Mouse (Mus musculus) midbrain, embryonic 15.5 days (tissue): ENCODE results near the gene Mcm2. TPM values are rescaled to one million over a fixed set of nuclear protein-coding genes. Genes with fewer than 3 reads are reported as not detected.

Experiments
- ATAC-seq: fragments of 200-750 bp; cut with Nextera tagmentation; replicated peaks from 2 replicates; pipeline ENCODE4 v1.8.0; 2017; ENCODE audit warnings: moderate TSS enrichment
- H3K27ac ChIP-seq: fragments of 300-500 bp; sonication (generic); 2 replicates; pipeline ENCODE4 v1.5.1; 2015; ENCODE audit warnings: mild to moderate bottlenecking, inconsistent platforms
- H3K27me3 ChIP-seq: fragments of 300-500 bp; sonication (generic); replicated peaks from 2 replicates; pipeline ENCODE4 v1.6.1; 2015; ENCODE audit warnings: inconsistent platforms
- H3K36me3 ChIP-seq: fragments of 300-500 bp; sonication (generic); replicated peaks from 2 replicates; pipeline ENCODE4 v1.6.1; 2015; ENCODE audit warnings: inconsistent platforms
- H3K4me1 ChIP-seq: fragments of 300-500 bp; sonication (generic); 2 replicates; pipeline ENCODE4 v1.6.1; 2015; ENCODE audit warnings: inconsistent platforms
- H3K4me2 ChIP-seq: fragments of 300-500 bp; sonication (generic); 2 replicates; pipeline ENCODE4 v1.6.1; 2015; ENCODE audit warnings: inconsistent platforms, mild to moderate bottlenecking, moderate library complexity
- H3K4me3 ChIP-seq: fragments of 300-500 bp; sonication (generic); 2 replicates; pipeline ENCODE4 v1.5.1; 2015; ENCODE audit warnings: mild to moderate bottlenecking, inconsistent platforms
- H3K9ac ChIP-seq: fragments of 300-500 bp; sonication (generic); 2 replicates; pipeline ENCODE4 v1.6.1; 2015; ENCODE audit warnings: mild to moderate bottlenecking, inconsistent platforms
- H3K9me3 ChIP-seq: fragments of 300-500 bp; sonication (generic); 2 replicates; pipeline ENCODE4 v1.6.1; 2016; ENCODE audit warnings: inconsistent platforms
- WGBS: fragments of 180-500 bp; shearing (Covaris S2); methylation state at CpG from one replicate; pipeline ENCODE4 v1.1.7; 2015; ENCODE audit warnings: mixed read lengths; 5-methylcytosine and 5-hydroxymethylcytosine counted together
- polyA plus RNA-seq: library from polyadenylated mRNA; unstranded; fragments of >200 nt; fragmentation: Nextera tagmentation; extraction: Ambion mirVana; gene quantifications from 2 replicates; pipeline ENCODE4 v1.2.1, GENCODE M21; 2015

Mcm2 gene
- polyA plus RNA-seq, 1 experiment from 2014 or later: 24.7 TPM

GRCm38 (mm10) chr6:88901947-88902820 lies 3.6 kb upstream of the Mcm2 start, which contains the start of gene Tpra1:
Gene Tpra1, plus strand, starts transcription at chr6:88902251.
- Histone ChIP-seq H3K36me3 (no peaks in the 10 kb centered on the region), H3K27me3 (no peaks in the 10 kb centered on the region), H3K9me3 (no peaks in the 10 kb centered on the region), H3K27ac (peak within 1 kb of the TSS; percentile 88), H3K4me1 (peaks cover 42% of the 10 kb centered on the region), H3K4me3 (peak within 1 kb of the TSS; percentile 80), H3K9ac (peak within 1 kb of the TSS; percentile 77), H3K4me2 (peak within 1 kb of the TSS; percentile 93)
- peak; percentile 89 for ATAC-seq
- under 1% methylated on average over 66 of the region's 66 CpGs for WGBS

- Histone ChIP-seq H3K4me2 (peak overlapping the region; percentile 93), H3K27ac (peak overlapping the region; percentile 88), H3K9me3 (no peaks in the 10 kb centered on the region), H3K36me3 (no peaks in the 10 kb centered on the region), H3K4me3 (peak overlapping the region; percentile 80), H3K9ac (peak overlapping the region; percentile 48), H3K4me1 (peaks cover 39% of the 10 kb centered on the region), H3K27me3 (no peaks in the 10 kb centered on the region)
- peak; percentile 3 for ATAC-seq
- 6% methylated on average over 5 of the region's 5 CpGs for WGBS
Observed at GRCm38 (mm10) chr6:88901471-88901870, 2.9 kb upstream of the Mcm2 start.

GRCm38 (mm10) chr6:88899628-88900027 lies 1.0 kb upstream of the Mcm2 start:
- H3K27me3 ChIP-seq: no peaks in the 10 kb centered on the region
- 91% methylated on average over 2 of the region's 2 CpGs for WGBS

GRCm38 (mm10) chr6:88899086-88899485 lies 506 bp upstream of the Mcm2 start:
- no peaks in the 10 kb centered on the region for H3K36me3 ChIP-seq
- peaks cover 27% of the 10 kb centered on the region for H3K4me1 ChIP-seq
- peak overlapping the region; percentile 71 for H3K4me2 ChIP-seq
- H3K27me3 ChIP-seq: no peaks in the 10 kb centered on the region
- peak overlapping the region; percentile 49; the same call in 1 of the 2 replicates for H3K4me3 ChIP-seq
- WGBS: 56% methylated on average over 4 of the region's 4 CpGs
- H3K9ac ChIP-seq: no peak overlapping the region
- H3K27ac ChIP-seq: no peak overlapping the region
- H3K9me3 ChIP-seq: no peaks in the 10 kb centered on the region
- no peak for ATAC-seq

More at GRCm38 (mm10) chr6:88899628-88900027, 1.0 kb upstream of the Mcm2 start:
- no peaks in the 10 kb centered on the region for H3K36me3 ChIP-seq
- H3K4me3 ChIP-seq: no peak overlapping the region
- ATAC-seq: no peak
- no peak overlapping the region for H3K4me2 ChIP-seq
- no peak overlapping the region for H3K27ac ChIP-seq
- H3K9ac ChIP-seq: no peak overlapping the region
- H3K9me3 ChIP-seq: no peaks in the 10 kb centered on the region
- peaks cover 31% of the 10 kb centered on the region for H3K4me1 ChIP-seq

GRCm38 (mm10) chr6:88897246-88897645 lies 1.3 kb downstream of the Mcm2 start:
- 73% methylated on average over 7 of the region's 7 CpGs for WGBS
- Histone ChIP-seq H3K9ac (no peak overlapping the region), H3K4me1 (peaks cover 12% of the 10 kb centered on the region), H3K4me3 (no peak overlapping the region), H3K27ac (no peak overlapping the region), H3K27me3 (no peaks in the 10 kb centered on the region), H3K9me3 (no peaks in the 10 kb centered on the region), H3K36me3 (no peaks in the 10 kb centered on the region), H3K4me2 (peak overlapping the region; percentile 17; the same call in 1 of the 2 replicates)
- ATAC-seq: no peak

- Histone ChIP-seq H3K9ac (no peak overlapping the region), H3K36me3 (no peaks in the 10 kb centered on the region; the same call in 1 of the 2 replicates), H3K27ac (no peak overlapping the region), H3K4me2 (no peak overlapping the region), H3K9me3 (no peaks in the 10 kb centered on the region), H3K27me3 (no peaks in the 10 kb centered on the region), H3K4me3 (no peak overlapping the region), H3K4me1 (peaks cover 5% of the 10 kb centered on the region)
- no peak for ATAC-seq
- 82% methylated on average over 6 of the region's 6 CpGs for WGBS
Observed at GRCm38 (mm10) chr6:88895943-88896342, 2.6 kb downstream of the Mcm2 start.

GRCm38 (mm10) chr6:88893559-88893958 lies 5.0 kb downstream of the Mcm2 start:
- peaks cover 4% of the 10 kb centered on the region; the same call in 1 of the 2 replicates for H3K4me1 ChIP-seq
- H3K36me3 ChIP-seq: no peaks in the 10 kb centered on the region; the same call in 1 of the 2 replicates
- WGBS: 63% methylated on average over 5 of the region's 5 CpGs
- no peak overlapping the region for H3K4me2 ChIP-seq
- H3K27ac ChIP-seq: no peak overlapping the region
- no peaks in the 10 kb centered on the region for H3K9me3 ChIP-seq
- no peaks in the 10 kb centered on the region for H3K27me3 ChIP-seq
- ATAC-seq: no peak
- H3K9ac ChIP-seq: no peak overlapping the region
- no peak overlapping the region for H3K4me3 ChIP-seq

- no peak overlapping the region for H3K4me2 ChIP-seq
- 86% methylated on average over 7 of the region's 7 CpGs for WGBS
- H3K27me3 ChIP-seq: no peaks in the 10 kb centered on the region
- no peaks in the 10 kb centered on the region for H3K9me3 ChIP-seq
- no peak overlapping the region for H3K4me3 ChIP-seq
- H3K36me3 ChIP-seq: no peaks in the 10 kb centered on the region; the same call in 1 of the 2 replicates
- no peak overlapping the region for H3K9ac ChIP-seq
- no peaks in the 10 kb centered on the region for H3K4me1 ChIP-seq
- H3K27ac ChIP-seq: no peak overlapping the region
- ATAC-seq: no peak
Observed at GRCm38 (mm10) chr6:88890832-88891231, 7.7 kb downstream of the Mcm2 start.

- no peak for ATAC-seq
- H3K27me3 ChIP-seq: no peaks in the 10 kb centered on the region
- H3K9me3 ChIP-seq: no peaks in the 10 kb centered on the region
- no peak overlapping the region for H3K4me2 ChIP-seq
- H3K4me1 ChIP-seq: no peaks in the 10 kb centered on the region
- no peak overlapping the region for H3K27ac ChIP-seq
- no peak overlapping the region for H3K9ac ChIP-seq
- H3K4me3 ChIP-seq: no peak overlapping the region
- H3K36me3 ChIP-seq: no peaks in the 10 kb centered on the region; the same call in 1 of the 2 replicates
- WGBS: 96% methylated on average over 13 of the region's 13 CpGs
Observed at GRCm38 (mm10) chr6:88889410-88890042, 9.1 kb downstream of the Mcm2 start.

- Histone ChIP-seq H3K36me3 (no peaks in the 10 kb centered on the region; the same call in 1 of the 2 replicates), H3K4me1 (no peaks in the 10 kb centered on the region; the same call in 1 of the 2 replicates), H3K27me3 (no peaks in the 10 kb centered on the region), H3K27ac (no peak overlapping the region), H3K4me3 (no peak overlapping the region), H3K4me2 (no peak overlapping the region), H3K9ac (no peak overlapping the region), H3K9me3 (no peaks in the 10 kb centered on the region)
- ATAC-seq: peak; percentile 43; the same call in 1 of the 2 replicates
- WGBS: 41% methylated on average over 2 of the region's 2 CpGs
Observed at GRCm38 (mm10) chr6:88886417-88886967, 12.1 kb downstream of the Mcm2 start.

GRCm38 (mm10) chr6:88885644-88886416 lies 12.8 kb downstream of the Mcm2 start:
- H3K27me3 ChIP-seq: no peaks in the 10 kb centered on the region
- no peak for ATAC-seq
- no peaks in the 10 kb centered on the region for H3K36me3 ChIP-seq
- no peak overlapping the region for H3K4me2 ChIP-seq
- no peak overlapping the region for H3K4me3 ChIP-seq
- H3K4me1 ChIP-seq: no peaks in the 10 kb centered on the region; the same call in 1 of the 2 replicates
- H3K9ac ChIP-seq: no peak overlapping the region
- H3K27ac ChIP-seq: no peak overlapping the region
- no peaks in the 10 kb centered on the region for H3K9me3 ChIP-seq
- WGBS: 85% methylated on average over 12 of the region's 12 CpGs
